Mouse (Mus musculus) frontal cortex, postnatal 36 days (tissue): ENCODE results near the gene Olfr1141.

Source experiments
- DNase-seq, 2 experiments: peaks; one replicate each; pipeline ENCODE4 v3.0.0; 2022; ENCODE audit warnings: low spot score in 2 of 2

Olfr1141 gene

DNA sequence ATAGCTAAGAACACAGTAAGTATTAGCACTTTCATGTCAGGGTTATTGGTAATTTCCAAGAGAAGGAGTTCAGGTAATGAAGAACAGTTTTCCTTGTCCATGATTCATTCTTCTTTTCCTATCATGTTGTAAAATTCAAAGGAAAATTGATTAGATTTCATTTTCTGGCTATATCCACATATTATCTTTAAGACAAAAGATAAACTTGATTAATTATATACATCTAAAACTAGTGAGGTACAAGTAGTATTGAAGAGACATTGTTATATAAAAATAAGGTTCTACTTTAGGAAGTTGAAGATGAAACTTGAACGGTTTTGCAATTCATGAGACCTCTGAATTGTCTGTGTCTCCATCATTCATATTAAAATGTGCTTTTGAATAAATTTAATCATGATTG lies at the start of gene Olfr1141:
Gene Olfr1141 (minus strand): TSS at position 101 of the 400 bp plus-strand sequence.
- no peak for DNase-seq

DNA sequence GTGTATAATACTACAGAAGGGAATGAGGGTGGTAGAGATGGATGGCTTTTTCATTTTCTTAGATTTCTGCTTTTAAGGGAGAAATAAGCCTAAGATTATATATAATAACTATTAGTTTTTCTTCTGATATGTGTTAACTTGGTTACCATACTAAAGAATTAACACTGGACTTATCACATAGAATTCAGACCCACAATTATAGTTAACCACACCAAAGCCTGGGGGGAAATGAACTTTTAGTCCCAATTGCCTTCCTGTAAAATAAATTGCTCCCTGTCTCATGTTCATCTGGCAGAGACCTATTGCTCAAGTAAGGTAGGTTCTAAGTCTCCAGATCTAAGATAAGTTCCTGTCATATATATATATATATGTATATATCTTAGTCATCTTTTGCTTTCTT lies 46.5 kb upstream of the Olfr1141 start, which contains the start of gene Olfr1143:
Gene Olfr1143 (plus strand): TSS at position 301 of the 400 bp plus-strand sequence.
- DNase-seq, result no peak

DNA sequence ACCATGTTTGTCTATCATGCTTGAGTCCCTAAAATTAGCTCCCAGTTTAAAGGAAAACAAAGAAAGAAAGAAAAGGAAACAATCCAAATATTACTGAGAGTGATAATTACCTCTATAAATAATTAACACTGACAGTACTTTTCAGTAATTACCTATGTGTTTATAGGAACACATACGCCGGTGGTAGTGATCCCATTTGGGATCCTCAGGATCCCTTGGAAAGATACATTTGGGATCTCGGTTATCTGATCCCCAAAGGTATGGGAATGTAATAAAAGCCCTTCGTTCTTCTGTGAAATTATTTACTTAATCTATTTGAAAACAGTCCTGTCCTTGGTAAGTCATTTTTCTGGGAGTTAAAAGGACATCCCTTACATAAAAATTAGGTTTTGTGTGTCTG lies 25.4 kb upstream of the Olfr1141 start, which contains the start of gene Olfr152:
Gene Olfr152 (plus strand): TSS at position 301 of the 400 bp plus-strand sequence.
- DNase-seq, result no peak

GRCm38 (mm10) chr2:87776143-87776542 lies 22.4 kb upstream of the Olfr1141 start:
- DNase-seq, result peak in 1 of 2 experiments; percentile 13

DNA sequence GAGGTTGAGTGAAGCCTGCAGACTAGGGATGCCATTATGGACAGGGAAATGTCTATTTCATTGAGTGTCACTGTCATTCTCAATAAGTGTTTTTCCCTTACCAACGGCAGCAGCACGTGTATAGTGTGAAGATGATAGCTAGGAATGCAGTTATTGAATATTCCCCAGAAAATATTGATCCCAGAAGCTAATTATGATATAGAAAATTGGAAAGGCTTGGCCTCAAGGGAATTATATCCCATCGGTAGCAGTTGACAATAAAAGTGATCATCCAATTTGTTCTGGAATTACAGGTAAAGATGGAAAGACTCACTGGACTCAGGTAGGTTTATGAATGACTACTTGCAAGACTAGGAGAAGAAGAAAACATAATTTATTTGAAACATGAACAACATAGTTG lies 10.3 kb downstream of the Olfr1141 start, which contains the start of gene Olfr1140:
Gene Olfr1140 (plus strand): TSS at position 301 of the 400 bp plus-strand sequence.
- no peak for DNase-seq

- DNase-seq, result no peak
Observed at GRCm38 (mm10) chr2:87739878-87740277, 13.9 kb downstream of the Olfr1141 start, which contains the start of gene Olfr1138. Gene Olfr1138, minus strand, starts transcription at chr2:87739978.

- DNase-seq, result no peak
Observed at GRCm38 (mm10) chr2:87713079-87713478, 40.7 kb downstream of the Olfr1141 start, which contains the start of gene Olfr1137. Gene Olfr1137, minus strand, starts transcription at chr2:87713179.
